Mouse (Mus musculus) CH12.LX (cell line): ENCODE measurements around the gene Pknox1. TPM values are rescaled to one million over a fixed set of nuclear protein-coding genes. Genes with fewer than 3 reads are reported as not detected.

ENCODE experiments used
- DNase-seq: peaks from one replicate; pipeline ENCODE4 v3.0.0-alpha.2; 2013; ENCODE audit errors: extremely low read depth
- H3K27ac ChIP-seq: 2 replicates; pipeline ENCODE4 v1.5.1; 2012; ENCODE audit warnings: low read depth, mild to moderate bottlenecking, control low read depth, moderate library complexity; ENCODE audit not compliant: insufficient read depth
- H3K27me3 ChIP-seq: replicated peaks from 2 replicates; pipeline ENCODE3; 2012; ENCODE audit warnings: inconsistent platforms
- H3K36me3 ChIP-seq, 2 experiments: replicated peaks in 1 of 2; 2 replicates each; pipeline versions ENCODE3 to v1.6.1; 2012; ENCODE audit warnings: inconsistent platforms in 1 of 2, low read length in 1 of 2, mild to moderate bottlenecking in 1 of 2, mixed read lengths in 1 of 2, moderate library complexity in 1 of 2; ENCODE audit not compliant: control insufficient read depth in 1 of 2, insufficient read depth in 1 of 2
- H3K4me1 ChIP-seq, 2 experiments: 2 replicates each; pipeline ENCODE4 v1.6.1; 2012; ENCODE audit warnings: inconsistent platforms in 1 of 2, moderate library complexity in 1 of 2; ENCODE audit not compliant: insufficient read depth in 2 of 2, control insufficient read depth in 1 of 2
- H3K4me2 ChIP-seq: 2 replicates; pipeline ENCODE4 v1.6.1; 2012; ENCODE audit warnings: low read depth, mild to moderate bottlenecking, control low read depth; ENCODE audit not compliant: poor library complexity, insufficient read depth, severe bottlenecking
- H3K4me3 ChIP-seq, 3 experiments: fragments of 150-350 bp in 1 of 3; sonication (generic) in 1 of 3; replicated peaks in 1 of 3; 2 replicates each; pipeline versions ENCODE3 to v1.5.1; 2011 to 2012; ENCODE audit warnings: low read depth in 2 of 3, low read length in 2 of 3, mild to moderate bottlenecking in 2 of 3, moderate library complexity in 2 of 3, control low read depth in 1 of 3, improper control_type of control experiment in 1 of 3, inconsistent platforms in 1 of 3, mixed read lengths in 1 of 3; ENCODE audit not compliant: poor library complexity in 1 of 3
- H3K79me2 ChIP-seq: replicated peaks from 2 replicates; pipeline ENCODE4 v1.6.1; 2012; ENCODE audit warnings: mild to moderate bottlenecking, moderate library complexity; ENCODE audit not compliant: control insufficient read depth, poor library complexity, insufficient read depth, severe bottlenecking; ENCODE audit errors: extremely low read depth
- H3K9ac ChIP-seq: 2 replicates; pipeline ENCODE4 v1.6.1; 2012; ENCODE audit warnings: low read depth, mild to moderate bottlenecking, control low read depth, moderate library complexity; ENCODE audit not compliant: insufficient read depth
- H3K9me3 ChIP-seq: replicated peaks from 2 replicates; pipeline ENCODE3; 2012; ENCODE audit warnings: low read length, inconsistent platforms, mixed read lengths
- BHLHE40 ChIP-seq: IDR thresholded peaks from 2 replicates; pipeline ENCODE4 v1.6.1; 2011; ENCODE audit warnings: mild to moderate bottlenecking, low read depth, low read length, improper control_type of control experiment
- CHD1 ChIP-seq: IDR thresholded peaks from 2 replicates; pipeline ENCODE4 v1.6.1; 2012; ENCODE audit warnings: low read depth, low read length, improper control_type of control experiment, inconsistent platforms
- E2F4 ChIP-seq: IDR thresholded peaks from 2 replicates; pipeline ENCODE4 v1.6.1; 2011; ENCODE audit warnings: low read depth, low read length, improper control_type of control experiment; ENCODE audit not compliant: insufficient replicate concordance
- ELF1 ChIP-seq: IDR thresholded peaks from 2 replicates; pipeline ENCODE4 v1.6.1; 2014; ENCODE audit warnings: low read depth, mild to moderate bottlenecking, inconsistent platforms, low read length, improper control_type of control experiment
- EP300 ChIP-seq: IDR thresholded peaks from 2 replicates; pipeline ENCODE4 v1.6.1; 2011; ENCODE audit warnings: low read length, improper control_type of control experiment
- ETS1 ChIP-seq: conservative IDR thresholded peaks from 2 replicates; pipeline ENCODE4 v1.6.1; 2012; ENCODE audit warnings: low read depth, mild to moderate bottlenecking, inconsistent platforms, low read length, improper control_type of control experiment, moderate library complexity
- HCFC1 ChIP-seq: IDR thresholded peaks from 2 replicates; pipeline ENCODE4 v1.6.1; 2012; ENCODE audit warnings: low read depth, mild to moderate bottlenecking, inconsistent platforms, low read length, improper control_type of control experiment
- IRF4 ChIP-seq: IDR thresholded peaks from 2 replicates; pipeline ENCODE4 v1.6.1; 2014; ENCODE audit warnings: low read depth, mild to moderate bottlenecking, inconsistent platforms, low read length, improper control_type of control experiment
- JUND ChIP-seq: conservative IDR thresholded peaks from 2 replicates; pipeline ENCODE4 v1.6.1; 2011; ENCODE audit warnings: low read depth, low read length, improper control_type of control experiment
- MAFK ChIP-seq: IDR thresholded peaks from 2 replicates; pipeline ENCODE4 v1.6.1; 2011; ENCODE audit warnings: low read length, improper control_type of control experiment; ENCODE audit not compliant: insufficient replicate concordance
- MAX ChIP-seq: IDR thresholded peaks from 2 replicates; pipeline ENCODE4 v1.6.1; 2011; ENCODE audit warnings: low read length, improper control_type of control experiment
- MEF2A ChIP-seq: IDR thresholded peaks from 2 replicates; pipeline ENCODE4 v1.6.1; 2014; ENCODE audit warnings: low read depth, mild to moderate bottlenecking, inconsistent platforms, low read length, improper control_type of control experiment, borderline replicate concordance
- MXI1 ChIP-seq: IDR thresholded peaks from 2 replicates; pipeline ENCODE4 v1.6.1; 2011; ENCODE audit warnings: mild to moderate bottlenecking, low read depth, low read length, improper control_type of control experiment
- MYC ChIP-seq: IDR thresholded peaks from 2 replicates; pipeline ENCODE4 v1.6.1; 2011; ENCODE audit warnings: low read depth, mild to moderate bottlenecking, improper control_type of control experiment, low read length
- PAX5 ChIP-seq: IDR thresholded peaks from 2 replicates; pipeline ENCODE4 v1.6.1; 2012; ENCODE audit warnings: low read length, inconsistent platforms, mixed read lengths
- RAD21 ChIP-seq: IDR thresholded peaks from 2 replicates; pipeline ENCODE4 v1.6.1; 2011; ENCODE audit warnings: low read depth, mild to moderate bottlenecking, low read length, improper control_type of control experiment, moderate library complexity
- SIN3A ChIP-seq: IDR thresholded peaks from 2 replicates; pipeline ENCODE4 v1.6.1; 2012; ENCODE audit warnings: low read length, improper control_type of control experiment, inconsistent platforms
- SMC3 ChIP-seq: IDR thresholded peaks from 2 replicates; pipeline ENCODE4 v1.6.1; 2011; ENCODE audit warnings: low read depth, low read length, improper control_type of control experiment
- TBP ChIP-seq: conservative IDR thresholded peaks from 2 replicates; pipeline ENCODE4 v1.6.1; 2011; ENCODE audit warnings: low read depth, low read length, improper control_type of control experiment
- UBTF ChIP-seq: IDR thresholded peaks from 2 replicates; pipeline ENCODE4 v1.6.1; 2012; ENCODE audit warnings: low read depth, mild to moderate bottlenecking, inconsistent platforms, low read length, improper control_type of control experiment, moderate library complexity
- USF1 ChIP-seq: IDR thresholded peaks from 2 replicates; pipeline ENCODE4 v1.6.1; 2014; ENCODE audit warnings: low read depth, mild to moderate bottlenecking, inconsistent platforms, low read length, improper control_type of control experiment
- ZC3H11A ChIP-seq: IDR thresholded peaks from 2 replicates; pipeline ENCODE4 v1.6.1; 2012; ENCODE audit warnings: low read depth, mild to moderate bottlenecking, inconsistent platforms, low read length, improper control_type of control experiment
- ZKSCAN1 ChIP-seq: IDR thresholded peaks from 2 replicates; pipeline ENCODE4 v1.6.1; 2012; ENCODE audit warnings: low read depth, inconsistent platforms, low read length, improper control_type of control experiment, borderline replicate concordance
- ZNF384 ChIP-seq: IDR thresholded peaks from 2 replicates; pipeline ENCODE4 v1.6.1; 2012; ENCODE audit warnings: low read depth, low read length, improper control_type of control experiment, inconsistent platforms
- dilution Hi-C: fragments of 300-500 bp; cut with MboI; formaldehyde crosslinking; loops from 2 replicates; pipeline ENCODE4 v1.14.3; 2020; ENCODE audit warnings: low sequenced_read_pairs; ENCODE audit not compliant: extremely low pct_unique_long_range_greater_than_20kb, extremely low pct_ligation_motif_present
- in situ Hi-C: fragments of 300-500 bp; cut with MboI; formaldehyde crosslinking; loops from 3 replicates; pipeline ENCODE4 v1.14.3; 2019; ENCODE audit warnings: low sequenced_read_pairs, low pct_ligation_motif_present, low pct_unique_long_range_greater_than_20kb, mixed read lengths
- polyA plus RNA-seq: library from polyadenylated mRNA; unstranded; fragments of >175 nt; gene quantifications from 2 replicates; pipeline ENCODE4 v1.2.1, GENCODE M21; 2012; ENCODE audit warnings: low read depth; ENCODE audit not compliant: insufficient read length
- total RNA-seq, 2 experiments: library from RNA; depleted of rRNA; stranded (reverse); fragments of 300-350 nt in 1 of 2; fragments of >200 nt in 1 of 2; gene quantifications; 2 replicates each; pipeline ENCODE4 v1.2.3; 2012 to 2014

Pknox1 gene
- total and polyA plus RNA-seq, 3 experiments: 15.1 to 22.3 (median 20.5) TPM

DNA sequence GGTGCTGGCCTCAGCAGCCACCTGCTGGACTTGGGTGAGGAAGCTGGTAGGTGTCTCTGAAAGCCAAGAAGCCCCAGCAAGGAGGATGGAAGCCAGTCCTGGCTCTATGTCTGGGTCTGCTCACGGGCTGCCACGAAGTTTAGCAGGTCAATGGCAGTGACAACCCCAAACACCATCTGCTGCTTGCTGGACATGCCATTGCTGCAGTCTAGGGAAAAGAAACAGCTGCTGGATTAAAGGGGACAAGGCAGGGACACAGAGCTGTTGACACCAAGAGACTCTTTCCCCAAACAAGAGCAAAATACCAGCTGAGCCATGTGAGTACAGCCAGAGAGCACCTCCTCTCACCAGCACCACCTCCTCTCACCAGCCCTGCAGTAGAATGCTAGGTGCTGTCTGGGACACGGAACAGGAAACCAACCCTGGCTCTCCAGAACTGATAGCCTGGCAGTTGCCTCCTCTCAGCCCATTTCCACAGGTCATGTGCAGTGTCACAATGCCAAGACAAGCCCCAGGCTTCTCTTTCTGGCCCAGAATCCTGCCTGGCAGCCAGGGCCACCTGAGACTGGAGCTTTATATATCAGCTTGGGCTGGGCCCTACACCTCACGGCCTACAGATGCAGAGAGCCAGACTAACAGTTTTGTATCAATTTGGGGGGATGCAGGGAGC, 48.7 kb downstream of the Pknox1 start:
- no peaks in the 10 kb centered on the region for H3K79me2 ChIP-seq
- no peak overlapping the region for H3K4me3 ChIP-seq
- dilution Hi-C loops: no loop called here
- H3K36me3 ChIP-seq: peaks cover 0 to 4% of the 10 kb centered on the region in 2 experiments
- H3K4me2 ChIP-seq: no peak overlapping the region
- DNase-seq: no peak
- in situ Hi-C loops: no loop called here
- TF ChIP-seq RAD21: no peak
- no peak for TF ChIP-seq EP300
- TF ChIP-seq MAFK: no peak
- no peak for TF ChIP-seq ETS1
- no peak for TF ChIP-seq E2F4
- no peak for TF ChIP-seq UBTF
- no peak for TF ChIP-seq CHD1
- TF ChIP-seq MEF2A: no peak
- TF ChIP-seq PAX5: no peak
- TF ChIP-seq IRF4: no peak
- TF ChIP-seq JUND: no peak
- no peak for TF ChIP-seq HCFC1
- TF ChIP-seq SMC3: no peak
- no peak for TF ChIP-seq USF1
- 0 out of 4 replicates have a peak, but pooled peaks cover 0 to 2% of the 10 kb centered on the region in 2 experiments for H3K4me1 ChIP-seq
- no peak overlapping the region for H3K27ac ChIP-seq
- H3K9me3 ChIP-seq: no peaks in the 10 kb centered on the region
- no peaks in the 10 kb centered on the region for H3K27me3 ChIP-seq
- H3K9ac ChIP-seq: no peak overlapping the region

DNA sequence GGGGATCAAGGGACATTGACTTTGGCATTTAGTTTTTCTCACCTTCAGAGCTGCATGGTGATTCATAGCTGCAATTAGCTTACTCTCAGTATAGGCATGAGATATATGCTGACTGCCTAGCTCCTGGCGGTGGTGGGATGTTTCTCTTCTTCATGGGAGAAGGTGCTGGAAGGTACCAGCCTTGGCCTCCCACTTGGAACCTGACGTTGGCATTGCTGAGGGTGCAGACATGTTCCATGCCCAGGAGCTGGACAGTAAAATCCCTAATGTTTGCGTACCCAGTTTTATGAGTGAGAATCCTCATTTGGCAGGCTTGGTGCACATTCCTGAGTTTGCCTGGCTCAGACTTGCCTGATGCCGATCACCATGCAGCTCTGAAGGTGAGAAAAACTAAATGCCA, 58.6 kb downstream of the Pknox1 start:
- Histone ChIP-seq H3K4me2 (no peak overlapping the region), H3K9me3 (peaks cover 2% of the 10 kb centered on the region), H3K4me3 (no peak overlapping the region), H3K4me1 (0 out of 4 replicates have a peak, but pooled peaks cover 0 to 2% of the 10 kb centered on the region in 2 experiments), H3K27me3 (peaks cover 3% of the 10 kb centered on the region), H3K36me3 (no peaks in the 10 kb centered on the region), H3K79me2 (no peaks in the 10 kb centered on the region)
- dilution Hi-C loops (no loop called here), in situ Hi-C loops (no loop called here)
- DNase-seq: no peak
- TF ChIP-seq ELF1: no peak
- TF ChIP-seq ZNF384: no peak
- TF ChIP-seq MYC: no peak
- TF ChIP-seq TBP: no peak
- TF ChIP-seq MAX: no peak
- TF ChIP-seq BHLHE40: no peak
- TF ChIP-seq ZKSCAN1: no peak
- no peak for TF ChIP-seq ETS1
- no peak for TF ChIP-seq SIN3A
- no peak for TF ChIP-seq MXI1
- TF ChIP-seq ZC3H11A: no peak
- TF ChIP-seq HCFC1: no peak
- no peak for TF ChIP-seq EP300
- TF ChIP-seq RAD21: no peak
- no peak for TF ChIP-seq MAFK
- no peak for TF ChIP-seq SMC3
- TF ChIP-seq, all 38 proteins: peak for 0
- Histone ChIP-seq H3K27ac (no peak overlapping the region), H3K9ac (no peak overlapping the region)
